Mouse (Mus musculus) skeletal muscle tissue, adult 2 months (tissue): ENCODE measurements around the gene Kif2a.
"Not testable (repeated sequence)": the region's sequence is repeated elsewhere in the genome, so short reads cannot be mapped to it uniquely, and the experiment has no call there.

Experiments used
- DNase-seq: peaks from one replicate; pipeline ENCODE4 v3.0.0-alpha.2; 2012; ENCODE audit warnings: low read depth, low spot score

The Kif2a gene

DNA sequence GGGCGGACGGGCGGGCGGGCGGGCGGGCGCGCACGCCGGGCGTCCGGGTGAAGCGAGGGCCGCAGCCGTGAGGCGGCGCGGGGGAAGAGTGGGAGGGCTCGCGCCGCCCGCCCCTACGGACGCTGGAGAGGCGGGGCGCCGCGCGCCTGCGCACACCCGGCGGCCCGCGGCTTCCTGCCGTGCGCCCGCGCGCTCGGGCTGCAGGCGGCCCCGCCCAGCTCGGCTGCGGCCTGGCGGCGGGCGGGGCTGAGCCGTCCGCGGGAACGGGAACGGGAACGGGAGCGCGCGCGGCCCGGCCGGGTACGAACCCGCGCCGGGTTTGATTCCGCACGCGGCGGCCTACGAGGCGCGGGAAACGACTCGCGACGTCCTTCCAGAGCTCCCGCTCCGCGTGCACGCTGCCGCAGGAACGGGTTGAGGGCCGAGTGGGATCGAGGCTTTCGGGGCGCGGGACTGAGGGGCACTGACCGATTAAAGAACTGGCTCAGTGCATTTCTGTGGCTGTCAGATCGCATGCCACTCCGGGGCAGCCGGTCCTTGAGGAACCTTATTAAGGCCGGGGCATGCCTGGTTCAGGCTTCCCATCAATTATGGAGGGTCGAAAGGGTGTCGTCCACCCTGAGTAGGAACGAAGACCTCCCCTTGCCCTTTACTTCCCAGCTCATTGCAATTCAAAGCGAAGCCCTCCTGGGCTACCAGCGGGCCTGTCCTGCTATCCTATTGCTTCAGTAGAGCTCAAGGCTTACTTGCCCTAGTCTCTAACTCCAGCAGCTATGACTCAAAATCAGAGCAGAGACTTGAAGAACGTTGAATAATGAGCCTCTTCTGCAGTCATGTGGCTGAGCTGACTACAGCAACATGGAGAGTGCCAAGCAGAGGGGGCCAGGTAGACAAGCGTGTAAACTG lies 593 bp upstream of the Kif2a start:
- DNase-seq = peak; percentile 68

DNA sequence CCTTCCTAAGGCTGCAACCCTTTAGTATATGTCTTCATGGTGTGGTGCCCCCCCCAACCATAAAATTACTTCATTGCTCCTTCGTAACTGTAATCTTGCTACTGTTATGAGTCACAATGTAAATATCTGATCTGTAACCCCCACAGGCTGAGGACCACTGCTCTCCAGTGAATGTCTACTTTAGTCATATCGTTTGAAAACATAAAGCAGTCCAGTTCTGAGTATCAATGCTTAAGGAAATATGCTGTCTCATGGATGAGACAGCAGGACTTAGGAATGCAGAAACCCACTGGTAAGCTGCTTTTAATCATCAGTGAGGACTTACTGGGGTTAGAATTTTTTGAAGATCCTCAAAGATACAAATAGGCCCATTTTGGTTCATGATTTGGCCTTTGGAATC lies 2.5 kb downstream of the Kif2a start:
- no peak for DNase-seq

GRCm38 (mm10) chr13:107013926-107014325 lies 8.0 kb downstream of the Kif2a start:
- no peak for DNase-seq

DNA sequence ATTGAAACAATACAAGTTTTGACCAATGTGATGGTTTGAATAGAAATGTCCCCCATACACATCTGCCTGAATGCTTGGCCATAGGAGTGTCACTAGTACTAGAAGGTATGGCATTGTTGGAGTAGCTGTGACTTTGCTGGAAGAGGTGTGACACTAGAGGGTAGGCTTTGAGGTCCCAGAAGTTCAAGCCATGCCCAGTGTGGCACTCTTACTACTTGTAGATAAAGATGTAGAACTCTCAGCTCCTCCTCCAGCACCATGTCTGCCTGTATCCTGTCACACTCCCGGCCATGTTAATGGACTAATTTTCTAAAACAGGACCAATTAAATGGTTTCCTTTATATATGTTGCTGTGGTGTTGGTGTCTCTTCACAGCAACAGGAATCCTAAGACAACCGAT lies 10.3 kb downstream of the Kif2a start:
- no peak for DNase-seq

DNA sequence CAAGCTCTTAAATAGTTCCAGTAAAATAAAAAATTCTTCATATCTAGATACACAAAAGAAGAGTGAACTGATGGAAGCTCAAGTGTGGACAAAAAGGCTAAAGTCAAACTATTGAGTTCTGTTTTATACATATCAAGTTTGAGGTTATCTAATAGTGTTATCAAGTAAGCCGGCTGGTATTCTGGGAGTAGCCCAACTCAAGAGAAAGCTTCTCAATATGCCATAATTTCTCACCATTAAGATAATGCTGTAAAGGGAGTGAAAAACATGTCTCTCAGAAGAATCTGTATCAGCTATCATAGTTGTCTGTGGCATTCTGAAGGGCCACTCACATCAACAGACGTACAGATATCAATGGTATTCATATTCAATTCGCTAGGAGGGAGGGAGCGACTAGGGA lies 13.8 kb downstream of the Kif2a start:
- no peak for DNase-seq

DNA sequence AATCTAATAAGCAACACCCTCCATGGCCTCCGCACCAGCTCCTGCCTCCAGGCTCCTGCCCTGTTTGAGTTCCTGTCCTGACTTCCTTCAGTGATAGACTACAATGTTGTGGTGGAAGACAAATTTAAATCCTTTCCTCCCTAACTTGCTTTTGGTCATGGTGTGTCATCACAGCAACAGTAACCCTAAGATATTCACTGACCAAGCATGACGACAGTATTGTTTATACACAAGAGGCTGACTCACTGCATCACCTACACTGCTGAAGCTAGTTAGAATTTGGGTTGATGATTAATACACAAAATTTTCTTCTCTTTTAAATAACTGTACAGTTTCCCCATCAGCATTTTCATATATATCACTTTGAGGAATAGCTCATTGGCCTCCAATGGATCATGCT lies 18.7 kb downstream of the Kif2a start:
- no peak for DNase-seq

DNA sequence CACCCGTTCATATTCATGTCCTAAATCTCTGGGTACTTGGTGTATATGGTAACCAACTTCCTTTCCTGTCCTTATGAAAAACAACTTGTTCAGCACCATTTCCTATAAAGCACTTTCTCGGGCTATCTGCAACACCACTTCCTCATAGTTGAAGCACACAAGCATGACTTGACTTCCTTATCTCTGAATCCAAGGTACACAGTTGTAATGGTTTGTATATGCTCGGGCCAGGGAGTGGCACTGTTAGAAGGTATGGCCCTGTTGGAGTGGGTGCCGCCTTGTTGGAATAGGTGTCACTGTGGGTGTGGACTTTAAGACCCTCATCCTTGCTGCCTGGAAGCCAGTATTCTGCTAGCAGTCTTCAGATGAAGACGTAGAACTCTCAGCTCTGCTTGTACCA lies 23.3 kb downstream of the Kif2a start:
- DNase-seq = peak; percentile 23

DNA sequence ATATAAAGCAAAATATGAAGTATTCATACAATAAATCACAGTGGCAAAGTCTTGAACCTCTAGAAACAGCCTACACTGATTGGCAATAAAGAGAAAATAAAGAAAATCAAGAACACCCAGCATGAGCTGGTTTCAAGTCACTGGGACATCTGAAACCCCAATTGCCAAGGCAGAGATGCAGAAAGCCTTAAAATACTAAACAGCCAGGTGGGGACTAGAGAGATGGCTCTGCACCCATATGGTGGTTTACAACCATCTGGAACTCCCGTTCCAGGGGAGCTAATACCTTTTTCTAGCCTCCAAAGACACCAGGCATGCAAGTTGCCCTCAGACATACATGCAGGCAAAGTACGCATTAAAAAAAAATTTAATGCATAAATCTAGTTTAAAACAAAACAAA lies 23.9 kb downstream of the Kif2a start:
- DNase-seq = no peak

DNA sequence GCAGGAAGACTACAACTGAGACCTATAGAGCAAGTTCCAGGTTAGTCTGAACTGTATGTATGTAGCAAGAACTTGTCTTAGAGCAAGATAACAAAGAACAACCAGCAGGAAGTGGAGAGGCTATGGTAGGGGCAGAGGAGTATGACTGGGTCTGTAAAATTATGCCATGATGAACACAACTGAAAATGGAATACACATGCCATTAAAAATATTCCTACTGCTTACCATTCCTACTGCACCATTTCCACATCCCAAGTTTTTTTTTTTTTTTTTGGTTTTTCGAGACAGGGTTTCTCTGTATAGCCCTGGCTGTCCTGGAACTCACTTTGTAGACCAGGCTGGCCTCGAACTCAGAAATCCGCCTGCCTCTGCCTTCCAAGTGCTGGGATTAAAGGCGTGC lies 24.4 kb downstream of the Kif2a start:
- DNase-seq = not testable (repeated sequence)

DNA sequence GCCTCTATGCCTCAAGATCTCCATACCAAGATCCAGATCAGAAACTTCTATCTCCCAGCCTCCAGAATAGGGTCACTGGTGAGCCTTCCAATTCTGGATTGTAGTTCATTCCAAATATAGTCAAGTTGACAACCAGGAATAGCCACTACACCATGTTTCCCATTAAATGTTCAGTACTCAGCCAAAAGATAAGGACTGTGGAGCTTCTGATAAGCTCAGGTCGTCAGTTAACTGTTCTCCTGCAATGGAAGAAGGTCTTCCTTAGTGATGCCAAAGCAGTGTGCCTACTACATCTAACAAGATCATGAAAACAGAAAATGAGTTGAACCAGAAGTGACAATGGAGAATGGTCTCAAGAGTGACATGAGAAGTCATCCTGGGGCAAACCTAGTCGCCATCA lies 25.0 kb downstream of the Kif2a start:
- DNase-seq = no peak

DNA sequence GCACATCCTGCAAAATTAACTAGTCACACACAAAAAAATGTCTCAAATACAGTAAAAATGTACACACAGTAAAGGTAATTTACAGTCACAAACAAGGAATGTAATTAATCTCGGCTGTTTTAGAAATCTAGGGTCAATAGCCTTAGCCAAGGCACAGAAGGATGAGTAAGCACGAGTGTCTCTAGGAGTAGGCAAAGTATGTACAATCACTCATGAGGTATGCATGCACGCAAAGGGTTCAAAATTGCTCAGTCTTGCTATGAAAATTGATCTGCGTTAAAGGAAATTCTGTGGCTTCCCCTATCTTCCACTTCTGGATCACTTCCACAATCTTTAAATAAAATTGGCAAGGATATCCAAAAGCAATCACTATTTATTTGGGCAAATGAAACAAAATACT lies 60.4 kb downstream of the Kif2a start:
- no peak for DNase-seq

- DNase-seq = no peak
These were observed 61.4 kb downstream of the Kif2a start for GRCm38 (mm10) chr13:106960557-106960956.

- DNase-seq = no peak
These were observed 63.6 kb downstream of the Kif2a start for GRCm38 (mm10) chr13:106958286-106958685.

DNA sequence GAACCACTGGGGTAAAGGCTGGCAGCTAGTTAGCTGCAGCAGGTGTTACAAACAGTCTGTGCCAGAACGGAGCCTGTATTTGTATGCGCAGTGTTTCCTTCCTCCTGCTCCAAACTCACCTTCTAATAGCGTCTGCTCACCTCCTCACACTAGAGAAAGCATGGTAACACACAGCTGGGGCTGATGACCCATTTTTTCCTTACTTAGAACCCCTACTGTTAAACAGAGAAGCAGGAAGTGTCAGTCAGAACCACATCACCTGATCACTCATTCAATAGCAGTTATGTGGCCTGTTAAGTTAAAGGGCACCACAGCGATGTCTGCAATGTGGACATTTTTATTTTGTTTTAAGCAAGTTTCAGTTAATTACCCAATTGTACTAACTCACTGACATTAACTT lies 64.4 kb downstream of the Kif2a start:
- DNase-seq = no peak

- DNase-seq = no peak
These were observed 67.0 kb downstream of the Kif2a start for GRCm38 (mm10) chr13:106954880-106955279.

DNA sequence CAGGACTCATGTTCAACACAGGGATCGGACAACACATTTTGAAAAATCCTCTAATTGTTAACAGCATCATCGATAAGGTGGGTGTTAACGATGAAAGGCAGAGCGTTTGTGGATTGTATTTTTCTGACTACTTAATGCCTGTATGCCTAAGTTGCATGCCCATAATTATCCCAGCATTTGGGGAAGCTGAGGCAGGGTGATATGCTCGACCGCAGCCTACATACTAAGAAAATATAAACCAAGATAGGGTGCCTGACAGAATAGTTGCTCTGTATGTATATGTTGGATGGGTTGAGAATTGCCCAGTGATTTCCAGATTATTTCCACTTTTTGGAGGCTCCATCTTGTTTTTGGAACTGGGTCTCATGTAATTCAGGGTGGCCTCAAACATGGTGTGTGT lies 74.3 kb downstream of the Kif2a start:
- no peak for DNase-seq

GRCm38 (mm10) chr13:106946594-106947540 lies 75.1 kb downstream of the Kif2a start, which contains the start of gene Dimt1:
Dimt1 (plus strand) TSS chr13:106947127.
- peak; percentile 87 for DNase-seq

GRCm38 (mm10) chr13:106945518-106945917 lies 76.4 kb downstream of the Kif2a start:
- no peak for DNase-seq

- no peak for DNase-seq
These were observed 79.2 kb downstream of the Kif2a start for GRCm38 (mm10) chr13:106942721-106943120.

GRCm38 (mm10) chr13:106941211-106941976 lies 80.5 kb downstream of the Kif2a start:
- DNase-seq = no peak

GRCm38 (mm10) chr13:106937138-106937472 lies 84.8 kb downstream of the Kif2a start:
- no peak for DNase-seq
